Mouse (Mus musculus) lung, postnatal 0 days (tissue): Measurements from ENCODE around the gene Prpf31.

Source experiments
- CTCF ChIP-seq: IDR thresholded peaks from 2 replicates; pipeline ENCODE4 v1.5.1; 2016; ENCODE audit warnings: antibody characterized with exemption, mild to moderate bottlenecking
- EP300 ChIP-seq: IDR thresholded peaks from 2 replicates; pipeline ENCODE4 v1.6.1; 2016; ENCODE audit warnings: antibody characterized with exemption, mild to moderate bottlenecking, control low read depth

- TF ChIP-seq CTCF, result no peak
- no peak for TF ChIP-seq EP300
Observed at GRCm38 (mm10) chr7:3609082-3609481, 20.7 kb upstream of the Prpf31 start.
